27 mouse cellular contexts compared by ENCODE assay signal in the genomic region with DNA sequence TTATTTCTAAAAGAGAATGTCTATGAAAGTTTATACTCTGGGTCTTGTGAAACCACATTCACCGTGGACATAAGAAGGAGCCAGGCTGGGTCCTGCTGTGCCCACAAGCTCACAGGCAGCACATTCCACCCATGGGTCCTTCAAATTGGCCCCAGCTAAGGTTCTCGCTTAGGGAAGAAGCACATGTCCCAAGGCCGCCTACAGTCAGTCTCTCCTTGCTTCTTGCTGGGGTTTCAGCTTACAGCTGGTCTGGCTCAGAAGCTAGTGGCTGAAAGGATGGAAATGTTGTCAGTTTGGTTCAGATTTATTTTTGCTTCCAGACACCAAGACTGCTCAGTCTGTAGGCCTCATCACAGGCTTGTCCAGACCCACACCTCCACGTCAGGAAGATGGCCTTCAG.
A peak's percentile ranks its signal among the peaks of the same experiment; 100 is the strongest.
DNase-seq lines count a peak whose midpoint lies in the region; ATAC-seq and TF ChIP-seq lines count a peak whose summit lies in the region.
"Had no signal": no experiment of that assay in that cellular context is flagged by ENCODE, and none has a peak within 500 bp of the region (broad histone marks: within the 10 kb centered on the region; RNA-seq: fewer than 3 reads in every experiment).

No protein-coding gene starts in this region.

- intact Hi-C loops in left cerebral cortex, adult 2 months (cut with DNase I), result loop anchor here (5.0 kb wide), 1 partner anchor 164 kb away; no protein-coding TSS in a partner anchor
- intact Hi-C loops in left cerebral cortex, postnatal 14 days (cut with DNase I), result no loop called here

- no peak overlapping the region for H3K4me3 ChIP-seq in left cerebral cortex, adult 2 months
- H3K4me3 ChIP-seq: erythroblast, embryonic 14.5 days; forebrain, embryonic 12.5 days; forebrain, embryonic 15.5 days; gastrocnemius, adult 2 months; heart, embryonic 13.5 days had no signal

- no peak for DNase-seq in frontal cortex, adult 2 months (ENCODE audit: extremely low spot score in 1 of 2, low spot score in 1 of 2)
- DNase-seq in left cerebral cortex, adult 2 months (ENCODE audit: extremely low spot score in 1 of 2, low spot score in 2 of 2), result no peak
- no peak for DNase-seq in left cerebral cortex, postnatal 14 days (ENCODE audit: low spot score in 2 of 2)
- peak; percentile 24 for DNase-seq in right cerebral cortex, adult 18-20 months
- no peak for DNase-seq in right cerebral cortex, adult 2 months (ENCODE audit: low spot score in 2 of 2)
- DNase-seq in urinary bladder, adult 2 months (ENCODE audit: low spot score), result no peak
- DNase-seq: adrenal gland, postnatal 10 days; adrenal gland, postnatal 36 days; B cell, adult 2 months; cerebellum, adult 11 months; cerebellum, adult 2 months; cerebellum, adult 9-11 months; cerebellum, postnatal 25 days; gastrocnemius, adult 2 months; gastrocnemius, postnatal 14 days; heart, adult 18-20 months; heart, postnatal 14 days; heart, postnatal 4 days had no signal

- H3K27ac ChIP-seq in left cerebral cortex, adult 2 months, result peak overlapping the region; percentile 32; the same call in 1 of the 2 replicates
- H3K27ac ChIP-seq: forebrain, embryonic 12.5 days; forebrain, embryonic 15.5 days; gastrocnemius, adult 2 months; heart, embryonic 13.5 days; hindbrain, embryonic 14.5 days; hindbrain, postnatal 0 days had no signal

- peak; percentile 94 for ATAC-seq in frontal cortex, adult (ENCODE audit: low TSS enrichment)
- ATAC-seq: forebrain, embryonic 15.5 days; hindbrain, postnatal 0 days; inflammation-experienced regulatory T-cells, adult 6 months; Patski had no signal

- TF ChIP-seq CTCF in left cerebral cortex, adult 2 months (IDR thresholded peaks at IDR 0.05), result no peak
